Mouse (Mus musculus): Measurements from ENCODE around the gene Arhgap25. TPM values are rescaled to one million over a fixed set of nuclear protein-coding genes. Genes with fewer than 3 reads are reported as not detected.
"Not testable (repeated sequence)": the region's sequence is repeated elsewhere in the genome, so short reads cannot be mapped to it uniquely, and the experiment has no call there.

Arhgap25 gene
- total RNA-seq, 2 experiments from 2014 or later = 27.9 to 74.4 TPM

DNA sequence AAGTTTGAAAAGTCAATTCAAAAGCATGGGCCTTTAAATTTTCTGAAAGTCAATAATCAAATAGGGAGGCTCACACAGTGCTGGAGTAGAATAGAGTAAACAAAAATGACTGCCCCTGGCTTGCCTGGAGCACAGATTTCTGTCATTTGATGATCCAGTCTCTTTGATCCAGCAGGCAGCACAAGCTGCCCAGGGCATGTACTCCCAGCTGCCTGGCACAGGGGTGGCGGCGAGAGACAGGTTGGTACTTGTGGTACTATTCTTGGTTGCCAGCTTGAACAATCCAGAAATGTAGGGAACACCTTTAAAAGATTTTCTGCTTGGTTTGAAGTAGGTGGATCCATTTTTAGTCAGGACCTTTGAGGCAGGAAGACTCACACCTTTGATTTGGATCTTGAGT, 23.3 kb downstream of the Arhgap25 start:
- no peak for ATAC-seq (ENCODE audit: poor library complexity, severe bottlenecking)

GRCm38 (mm10) chr6:87504875-87505274, 28.2 kb downstream of the Arhgap25 start:
- no peak for ATAC-seq (ENCODE audit: poor library complexity, severe bottlenecking)

GRCm38 (mm10) chr6:87503976-87504375, 29.1 kb downstream of the Arhgap25 start:
- peak; percentile 29 for ATAC-seq (ENCODE audit: poor library complexity, severe bottlenecking)

DNA sequence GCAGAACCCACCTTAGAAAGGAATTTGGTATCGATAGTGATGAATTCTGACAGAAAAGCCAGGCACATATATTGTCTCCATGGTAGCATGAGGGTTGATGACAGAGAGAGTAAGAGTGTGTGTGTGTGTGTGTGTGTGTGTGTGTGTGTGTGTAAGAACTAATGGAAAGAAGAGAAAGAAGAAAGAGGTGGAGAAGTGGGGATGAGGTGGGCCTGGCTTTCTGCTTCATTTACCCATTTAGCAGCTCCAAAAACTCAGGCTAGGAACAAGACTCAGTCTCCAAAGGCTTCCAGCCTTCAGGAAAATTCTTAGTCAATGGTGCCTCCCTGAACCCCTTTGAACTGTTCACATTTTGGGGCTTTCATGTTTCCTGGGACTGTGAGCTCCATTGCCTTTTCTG, 29.5 kb downstream of the Arhgap25 start:
- no peak for ATAC-seq (ENCODE audit: poor library complexity, severe bottlenecking)

- ATAC-seq (ENCODE audit: poor library complexity, severe bottlenecking) = peak; percentile 84
These were observed 30.2 kb downstream of the Arhgap25 start for GRCm38 (mm10) chr6:87502831-87503286.

- ATAC-seq (ENCODE audit: poor library complexity, severe bottlenecking) = peak; percentile 26
These were observed 30.6 kb downstream of the Arhgap25 start for GRCm38 (mm10) chr6:87502411-87502810.

DNA sequence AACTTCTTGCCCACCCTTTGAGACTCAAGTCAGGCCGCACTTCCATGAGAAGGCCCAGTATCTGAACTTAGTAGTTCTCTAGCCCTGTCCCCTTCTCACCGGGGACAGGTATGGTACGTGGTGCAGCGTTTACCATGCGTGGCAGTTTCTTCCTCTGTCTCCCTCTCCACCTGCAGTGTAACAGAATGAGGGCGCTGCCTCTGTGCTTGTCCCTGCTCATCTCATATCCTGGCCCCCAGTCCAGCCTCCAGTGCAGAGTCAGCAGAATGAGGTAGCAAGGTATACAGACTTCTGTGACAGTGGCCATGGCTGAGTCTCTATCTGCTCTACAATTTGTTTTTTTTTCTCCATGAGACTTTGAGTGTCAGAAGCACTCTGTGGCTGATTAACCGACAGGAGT, 32.4 kb downstream of the Arhgap25 start:
- ATAC-seq (ENCODE audit: poor library complexity, severe bottlenecking) = no peak

GRCm38 (mm10) chr6:87499791-87500190, 33.3 kb downstream of the Arhgap25 start:
- ATAC-seq (ENCODE audit: poor library complexity, severe bottlenecking) = peak; percentile 18; the same call in 1 of the 2 replicates

- ATAC-seq (ENCODE audit: poor library complexity, severe bottlenecking) = peak; percentile 82
These were observed 36.9 kb downstream of the Arhgap25 start for GRCm38 (mm10) chr6:87496143-87496542.

- ATAC-seq (ENCODE audit: poor library complexity, severe bottlenecking) = peak; percentile 53
These were observed 38.7 kb downstream of the Arhgap25 start for GRCm38 (mm10) chr6:87494339-87494738.

DNA sequence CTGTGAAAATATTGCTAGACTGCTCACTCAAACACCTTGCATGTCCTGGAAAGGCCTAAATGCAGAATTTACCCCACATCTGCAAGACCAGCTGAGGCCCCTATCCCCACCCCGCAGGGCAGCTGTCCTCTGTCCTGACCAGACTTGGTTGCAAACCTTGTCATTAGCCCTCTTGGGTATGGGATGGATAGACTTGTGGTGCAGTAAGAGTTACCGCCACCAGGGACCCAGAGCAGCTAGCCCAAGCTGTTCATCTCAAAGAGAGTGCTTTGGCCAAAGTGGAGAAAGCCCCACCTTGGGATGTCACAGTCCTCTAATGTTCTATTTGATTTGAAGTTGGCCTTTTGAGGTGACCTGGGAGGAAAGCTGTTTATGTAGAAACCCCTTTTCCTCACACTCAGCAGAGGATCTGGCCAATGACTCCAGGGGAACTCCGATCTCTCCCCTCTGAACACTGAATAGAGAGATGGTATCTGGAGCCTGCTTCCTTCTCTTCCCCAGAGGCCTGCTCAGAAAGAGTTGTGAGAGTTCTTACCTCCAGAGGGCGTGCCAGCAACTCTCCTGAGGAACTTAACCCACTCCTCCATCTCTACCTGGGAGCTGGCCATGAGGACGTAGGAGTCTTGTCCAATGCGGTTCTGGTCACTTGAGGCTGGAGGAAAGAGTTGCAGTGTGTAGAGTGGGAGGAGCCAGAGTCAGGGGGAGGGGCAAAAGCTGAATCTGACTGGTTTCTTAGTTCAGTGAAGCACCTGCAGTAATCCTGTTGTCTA, 45.2 kb downstream of the Arhgap25 start:
- peak; percentile 65 for ATAC-seq (ENCODE audit: poor library complexity, severe bottlenecking)

DNA sequence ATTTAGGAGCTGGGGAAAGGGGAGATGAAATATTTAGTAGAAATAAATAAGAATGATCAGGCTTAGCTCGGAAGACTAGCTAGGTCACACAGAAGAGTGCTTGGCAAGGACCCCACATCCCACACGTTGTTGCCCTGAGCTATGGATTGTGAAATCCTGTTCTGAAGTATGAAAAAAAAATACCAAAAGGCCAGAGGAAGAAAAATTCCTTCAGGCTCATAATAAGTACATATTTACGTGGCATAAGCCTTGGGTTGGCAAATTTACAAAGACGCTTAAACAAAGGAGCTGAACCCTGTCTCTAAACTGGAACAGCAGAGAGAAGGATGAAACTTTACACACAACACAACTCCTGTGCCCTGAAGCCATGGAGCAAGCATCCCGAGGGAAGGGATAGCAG, 48.3 kb downstream of the Arhgap25 start:
- ATAC-seq (ENCODE audit: poor library complexity, severe bottlenecking) = no peak

- ATAC-seq (ENCODE audit: poor library complexity, severe bottlenecking) = no peak
These were observed 49.2 kb downstream of the Arhgap25 start for GRCm38 (mm10) chr6:87483900-87484289.

GRCm38 (mm10) chr6:87483224-87483899, 49.7 kb downstream of the Arhgap25 start:
- no peak for ATAC-seq (ENCODE audit: poor library complexity, severe bottlenecking)

DNA sequence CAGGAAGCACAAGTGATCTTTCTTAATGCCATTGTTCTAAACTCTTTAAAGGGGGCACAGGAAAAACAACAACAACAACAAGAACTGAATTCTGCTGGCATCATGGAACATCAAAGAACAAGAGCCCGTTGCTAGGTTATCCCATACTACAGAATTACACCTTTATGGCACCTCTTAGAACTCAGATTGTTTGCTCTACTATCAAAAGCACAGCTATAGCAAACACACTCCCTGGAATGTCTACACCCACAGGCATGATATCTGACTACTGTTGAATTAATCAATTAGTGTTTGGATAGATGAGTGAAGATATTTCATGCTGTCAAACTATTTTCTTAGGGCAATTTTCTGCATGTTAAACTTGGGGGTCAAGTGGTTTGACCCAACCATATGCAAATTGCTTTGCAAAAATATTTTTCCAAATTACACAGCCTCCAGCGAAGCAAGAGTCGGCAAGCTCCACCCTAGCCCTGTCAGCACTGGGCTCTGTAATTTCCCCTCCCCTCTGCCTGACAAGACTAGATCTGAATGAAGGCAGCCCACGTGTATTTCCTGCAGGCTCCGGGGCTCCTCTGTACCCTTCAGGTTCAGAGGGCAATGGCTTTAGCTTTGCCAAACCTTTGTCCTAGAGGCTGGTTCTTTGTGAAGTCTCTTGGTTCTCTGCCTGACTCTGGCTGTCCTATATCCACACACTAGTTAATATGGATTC, 53.6 kb downstream of the Arhgap25 start:
- ATAC-seq (ENCODE audit: poor library complexity, severe bottlenecking) = no peak

DNA sequence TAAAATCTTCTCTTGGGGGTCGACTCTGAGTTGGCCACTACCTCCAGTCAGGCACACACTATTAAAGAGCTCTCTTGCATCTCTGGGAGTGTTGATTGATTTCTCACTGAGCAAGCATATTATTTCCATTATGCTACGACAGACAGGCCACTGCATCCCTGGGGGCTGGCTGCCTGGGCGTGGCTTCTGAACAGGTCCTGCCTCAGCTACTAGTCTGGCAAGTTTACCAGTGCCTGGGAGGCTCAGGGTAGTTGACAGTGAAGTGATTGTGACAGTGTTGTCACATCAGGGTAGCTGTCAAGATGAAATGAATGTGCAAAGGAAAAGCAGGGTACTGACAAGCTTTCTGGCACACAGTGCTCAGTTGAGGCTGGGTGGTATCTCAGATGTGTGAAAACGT, 54.2 kb downstream of the Arhgap25 start:
- no peak for ATAC-seq (ENCODE audit: poor library complexity, severe bottlenecking)

GRCm38 (mm10) chr6:87475223-87475622, 57.8 kb downstream of the Arhgap25 start:
- no peak for ATAC-seq (ENCODE audit: poor library complexity, severe bottlenecking)

DNA sequence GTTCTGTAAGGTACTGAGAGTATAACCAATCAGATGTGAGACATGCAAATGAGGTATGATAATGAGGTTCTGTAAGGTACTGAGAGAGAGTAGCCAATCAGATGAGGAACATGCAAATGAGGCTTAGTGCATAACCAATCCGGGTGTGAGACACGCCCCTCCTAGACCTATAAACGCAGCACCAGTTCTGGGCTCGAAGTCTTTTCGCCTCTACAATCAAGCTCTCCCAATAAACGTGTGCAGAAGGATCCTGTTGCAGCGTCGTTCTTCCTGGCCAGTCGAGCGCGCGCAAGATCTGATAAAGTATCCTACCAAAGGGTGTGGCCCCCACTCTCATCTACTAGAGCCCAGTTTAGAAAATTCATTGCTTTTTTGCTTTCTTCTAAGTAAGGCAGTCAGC, 63.0 kb downstream of the Arhgap25 start:
- ATAC-seq (ENCODE audit: poor library complexity, severe bottlenecking) = not testable (repeated sequence)

DNA sequence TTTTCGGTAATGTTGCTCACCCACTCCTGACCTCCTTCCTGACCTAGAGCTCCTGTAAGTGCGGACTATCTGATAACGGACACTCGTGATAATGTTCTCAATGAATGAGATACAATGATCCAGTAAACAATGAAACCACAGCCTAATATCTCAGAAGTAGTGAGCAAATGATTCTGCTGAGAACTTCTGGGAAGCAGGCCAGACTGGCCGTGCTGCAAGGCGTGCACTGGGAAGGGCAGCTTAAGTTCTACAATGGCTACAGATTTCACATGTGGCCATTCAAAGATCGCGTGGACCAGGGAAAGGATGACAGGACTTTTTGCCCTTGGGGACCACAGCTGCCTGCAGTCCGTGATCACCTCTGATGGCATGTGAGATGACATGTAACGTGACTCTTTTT, 64.7 kb downstream of the Arhgap25 start:
- ATAC-seq (ENCODE audit: poor library complexity, severe bottlenecking) = no peak

DNA sequence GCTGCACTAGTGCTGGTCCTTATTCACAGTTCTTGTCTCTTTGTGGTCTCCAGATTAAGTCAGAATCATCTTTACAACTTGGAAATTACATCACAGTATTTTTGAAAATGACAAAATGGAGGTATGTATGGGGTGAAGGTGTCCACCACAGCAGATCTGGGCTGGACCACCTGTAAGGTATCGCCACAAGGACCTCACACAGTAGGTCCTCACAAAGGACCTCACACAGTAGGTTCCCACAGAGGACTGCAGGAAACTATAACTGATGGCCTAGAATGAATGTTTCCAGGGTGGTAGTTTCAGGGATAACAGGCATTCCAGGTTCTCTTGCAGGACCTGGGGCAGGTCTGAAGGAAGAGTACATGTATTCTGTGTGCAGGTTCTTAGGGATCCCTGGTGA, 65.7 kb downstream of the Arhgap25 start:
- ATAC-seq (ENCODE audit: poor library complexity, severe bottlenecking) = no peak

DNA sequence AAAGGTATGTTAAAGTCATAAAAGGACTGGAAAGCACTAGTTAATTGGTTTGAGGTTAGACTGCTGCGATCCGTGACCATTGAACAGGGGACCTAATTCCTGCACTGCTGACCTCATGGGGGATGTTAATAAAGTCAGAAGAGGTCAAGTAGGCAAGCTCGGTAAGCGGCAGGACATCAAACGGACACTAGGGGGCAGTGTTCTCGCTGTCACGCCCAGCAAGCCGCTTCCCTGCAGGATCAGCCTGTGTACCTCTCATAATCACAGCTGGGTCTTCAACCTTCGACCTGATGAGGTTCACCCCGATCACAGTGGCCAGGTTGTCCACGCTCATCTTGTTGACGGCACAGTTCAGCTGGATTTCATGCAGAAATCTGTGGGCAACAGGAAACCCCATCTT, 66.8 kb downstream of the Arhgap25 start:
- ATAC-seq (ENCODE audit: poor library complexity, severe bottlenecking) = peak; percentile 69

- ATAC-seq (ENCODE audit: poor library complexity, severe bottlenecking) = no peak
These were observed 77.6 kb downstream of the Arhgap25 start for GRCm38 (mm10) chr6:87455507-87455906.
